ENCODE assay signal across 24 mouse cellular contexts in the genomic region with DNA sequence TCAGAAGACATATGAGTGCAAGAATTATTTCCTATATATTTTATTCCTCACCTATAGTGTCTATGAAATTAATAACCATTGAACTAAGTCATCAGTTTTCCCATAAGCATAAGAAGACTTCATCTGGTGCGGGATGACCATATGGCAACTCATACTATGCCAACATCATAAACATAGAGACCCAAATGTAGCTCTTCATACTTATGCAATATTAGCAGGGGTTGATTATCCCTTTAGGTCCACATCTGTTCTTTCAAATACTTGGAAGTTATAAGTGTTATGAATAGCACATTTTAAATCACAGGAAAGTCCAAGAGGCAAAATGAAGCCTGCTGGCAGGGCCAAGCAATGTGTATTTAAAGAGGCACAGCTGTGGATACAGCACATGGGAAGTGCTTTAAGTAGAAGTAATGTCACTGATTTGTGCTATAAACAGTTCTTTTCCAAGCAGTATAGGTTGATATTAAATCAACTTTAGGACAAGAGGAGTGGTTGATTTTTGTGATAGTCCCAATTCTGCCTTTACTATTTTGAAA.
"Had no signal": no experiment of that assay in that cellular context is flagged by ENCODE, and none has a peak within 500 bp of the region (broad histone marks: within the 10 kb centered on the region; RNA-seq: fewer than 3 reads in every experiment).

No protein-coding gene starts in this region.

- H3K27me3 ChIP-seq: kidney, embryonic 15.5 days; limb, embryonic 12.5 days; neural tube, embryonic 12.5 days; neural tube, embryonic 15.5 days; stomach, embryonic 15.5 days had no signal

- H3K4me1 ChIP-seq: kidney, embryonic 15.5 days; limb, embryonic 12.5 days; neural tube, embryonic 12.5 days; neural tube, embryonic 15.5 days; stomach, embryonic 15.5 days had no signal

- ATAC-seq: hindbrain, postnatal 0 days; inflammation-experienced regulatory T-cells, adult 6 months; liver, postnatal 0 days had no signal

- H3K4me3 ChIP-seq: kidney, embryonic 15.5 days; left cerebral cortex, adult 2 months; limb, embryonic 12.5 days; neural tube, embryonic 12.5 days; neural tube, embryonic 15.5 days; stomach, embryonic 15.5 days had no signal

- DNase-seq: kidney, adult 11 months; kidney, adult 8-10 months; kidney, postnatal 10 days; kidney, postnatal 36 days; layer of hippocampus, postnatal 36 days; liver, postnatal 0 days; lung, postnatal 14 days; midbrain, embryonic 14.5 days; right cerebral cortex, adult 18-20 months; right cerebral cortex, postnatal 14 days; right cerebral cortex, postnatal 4 days; thymus, adult 18-20 months; thymus, postnatal 36 days had no signal

- H3K4me2 ChIP-seq: kidney, embryonic 15.5 days; limb, embryonic 12.5 days; liver, embryonic 11.5 days; midbrain, embryonic 11.5 days; neural tube, embryonic 12.5 days; neural tube, embryonic 15.5 days; stomach, embryonic 15.5 days had no signal

- H3K27ac ChIP-seq: hindbrain, postnatal 0 days; kidney, embryonic 15.5 days; left cerebral cortex, adult 2 months; limb, embryonic 12.5 days; liver, embryonic 14.5 days; neural tube, embryonic 12.5 days; neural tube, embryonic 15.5 days; stomach, embryonic 15.5 days had no signal

- H3K36me3 ChIP-seq: kidney, embryonic 15.5 days; limb, embryonic 12.5 days; neural tube, embryonic 12.5 days; neural tube, embryonic 15.5 days; stomach, embryonic 15.5 days had no signal

- H3K9ac ChIP-seq: kidney, embryonic 15.5 days; limb, embryonic 12.5 days; liver, embryonic 14.5 days; liver, postnatal 0 days; neural tube, embryonic 12.5 days; neural tube, embryonic 15.5 days; stomach, embryonic 15.5 days had no signal

- H3K9me3 ChIP-seq: kidney, embryonic 15.5 days; limb, embryonic 12.5 days; neural tube, embryonic 12.5 days; neural tube, embryonic 15.5 days; stomach, embryonic 15.5 days had no signal
